Mouse (Mus musculus) layer of hippocampus, adult 8-10 months (tissue): ENCODE results near the gene Mtmr11. TPM values are rescaled to one million over a fixed set of nuclear protein-coding genes. Genes with fewer than 3 reads are reported as not detected.
A peak's percentile ranks its signal among the peaks of the same experiment; 100 is the strongest.
"Not testable (repeated sequence)": the region's sequence is repeated elsewhere in the genome, so short reads cannot be mapped to it uniquely, and the experiment has no call there.

Experiments
- DNase-seq, 2 experiments: peaks; one replicate each; pipeline ENCODE4 v3.0.0; 2022; ENCODE audit warnings: low spot score in 2 of 2
- total RNA-seq, 4 experiments: library from RNA; stranded (reverse); gene quantifications; 2 replicates each; pipeline ENCODE4 v1.2.4; 2022

The Mtmr11 gene
- total RNA-seq, 4 experiments from 2014 or later: 6.5 to 9.4 (median 7.8) TPM

GRCm38 (mm10) chr3:96171583-96172196, 9.9 kb downstream of the Mtmr11 start:
- DNase-seq: no peak

- peak; percentile 84 for DNase-seq
Measured at GRCm38 (mm10) chr3:96172197-96173178, 10.7 kb downstream of the Mtmr11 start, which contains the start of gene Sf3b4. Gene Sf3b4 (plus strand): TSS chr3:96172332.

DNA sequence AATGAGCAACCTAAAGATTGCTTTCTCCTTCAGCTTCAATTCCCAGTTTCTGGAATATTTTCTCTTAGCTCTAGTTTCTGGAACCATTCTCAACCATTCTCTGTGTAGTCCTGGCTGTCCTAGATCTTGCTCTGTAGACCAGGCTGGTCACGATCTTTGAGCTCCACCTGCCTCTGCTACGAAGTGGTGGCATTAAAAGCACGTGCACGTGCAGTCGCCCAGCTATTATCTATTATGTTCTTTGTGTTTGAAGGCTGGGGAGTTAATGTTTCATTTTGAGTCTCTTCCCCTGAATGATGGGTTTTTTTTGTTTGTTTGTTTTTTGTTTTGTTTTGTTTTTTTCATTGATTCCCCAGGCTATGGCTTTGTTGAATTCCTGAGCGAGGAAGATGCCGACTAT, 11.4 kb downstream of the Mtmr11 start:
- no peak for DNase-seq

DNA sequence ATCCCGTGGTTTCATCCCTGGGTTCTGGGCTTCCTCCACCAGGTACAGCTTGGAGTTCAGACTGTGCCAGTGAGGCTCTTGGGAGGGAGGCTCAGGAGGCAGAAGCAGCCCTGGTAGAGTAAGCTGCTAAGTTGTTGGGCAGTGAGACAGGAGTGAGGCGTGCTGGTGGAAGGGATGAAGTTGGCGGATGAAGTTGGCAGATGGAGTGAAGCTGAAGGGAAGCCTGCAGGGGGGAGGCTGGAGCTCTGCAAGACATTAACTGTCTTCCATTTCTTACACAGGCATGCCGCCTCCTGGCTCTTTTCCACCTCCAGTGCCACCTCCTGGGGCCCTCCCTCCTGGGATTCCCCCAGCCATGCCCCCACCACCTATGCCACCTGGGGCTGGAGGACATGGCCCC, 12.2 kb downstream of the Mtmr11 start:
- DNase-seq: not testable (repeated sequence)

- no peak for DNase-seq
Measured at GRCm38 (mm10) chr3:96175251-96175650, 13.4 kb downstream of the Mtmr11 start.

DNA sequence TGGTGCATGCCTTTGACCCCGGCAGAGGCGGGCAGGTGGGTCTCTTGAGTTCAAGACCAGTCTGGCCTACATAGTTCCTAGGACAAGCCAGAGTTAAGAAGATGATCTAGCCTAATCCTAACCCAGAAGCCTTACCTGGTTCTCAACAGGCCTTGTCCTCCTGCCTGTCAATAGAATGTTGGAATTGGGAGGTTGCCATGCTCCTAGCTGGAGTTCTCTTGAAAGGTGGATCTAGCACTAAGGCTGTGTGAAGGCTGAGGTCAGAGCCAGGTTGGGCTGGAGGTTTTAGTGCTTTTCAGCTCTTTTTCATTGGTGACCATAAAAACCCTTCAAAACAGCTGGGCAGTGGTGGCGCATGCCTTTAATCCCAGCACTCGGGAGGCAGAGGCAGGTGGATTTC, 16.6 kb downstream of the Mtmr11 start:
- DNase-seq: no peak

DNA sequence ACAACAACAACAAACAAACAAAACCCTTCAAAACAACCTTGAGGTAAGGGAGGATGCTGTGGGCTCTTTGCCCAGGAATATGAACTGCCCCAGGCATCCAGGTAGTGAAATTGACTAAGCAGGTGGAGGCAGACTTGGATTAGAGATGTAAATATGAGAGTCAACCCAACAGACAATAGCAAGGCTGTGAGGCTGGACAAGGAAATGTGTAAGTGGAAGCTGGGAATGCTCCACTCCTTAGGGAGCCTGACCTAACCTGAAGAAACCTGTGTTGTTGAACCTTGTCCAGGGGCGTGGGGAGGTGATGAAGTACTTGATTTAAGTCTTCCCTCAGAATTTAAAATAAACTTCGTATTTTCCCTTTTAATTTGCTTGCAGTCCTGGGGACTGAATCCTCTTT, 17.1 kb downstream of the Mtmr11 start:
- no peak for DNase-seq

- DNase-seq: no peak
Measured at GRCm38 (mm10) chr3:96179531-96179930, 17.7 kb downstream of the Mtmr11 start.

DNA sequence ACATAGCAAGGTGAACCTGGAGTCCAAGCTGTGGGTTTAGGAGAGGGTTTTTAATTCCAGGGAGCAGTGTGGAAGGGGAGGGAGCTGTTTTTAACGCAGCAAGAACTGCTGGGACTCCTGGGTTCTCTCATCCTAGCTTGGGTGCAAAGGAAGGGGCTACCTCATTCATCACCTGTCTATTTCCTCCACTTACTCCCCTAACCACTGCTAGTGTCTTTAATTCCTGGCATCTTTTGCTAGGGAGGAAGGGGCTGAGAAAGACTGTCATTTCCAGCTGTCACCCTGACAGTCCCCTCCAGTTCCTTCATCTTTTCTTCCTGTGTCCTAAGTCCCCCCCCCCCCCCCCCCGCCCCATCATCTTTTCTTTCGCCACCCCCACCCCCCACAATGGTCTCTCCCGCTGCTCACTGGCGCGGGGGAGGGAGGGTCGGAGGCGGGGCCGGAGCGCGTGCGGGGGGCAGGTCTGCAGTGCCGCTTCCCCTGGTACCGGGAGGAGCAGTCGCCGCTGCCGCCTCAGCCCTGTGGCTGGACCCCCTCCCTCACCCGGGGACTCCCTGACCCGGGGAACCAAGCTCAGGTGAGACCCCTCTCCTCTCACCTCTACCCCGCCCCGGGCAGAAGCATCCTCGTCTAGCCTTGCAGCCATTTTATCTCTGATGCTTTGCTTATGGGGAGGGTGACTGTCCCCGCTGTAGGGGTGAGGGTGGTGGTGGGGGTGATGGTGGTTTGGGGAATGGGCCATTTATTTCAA, 19.1 kb downstream of the Mtmr11 start, which contains the start of gene Sv2a:
Sv2a (plus strand) TSS at position 425 of the 751 bp plus-strand sequence.
- peak in 1 of 2 experiments; percentile 63 for DNase-seq

DNA sequence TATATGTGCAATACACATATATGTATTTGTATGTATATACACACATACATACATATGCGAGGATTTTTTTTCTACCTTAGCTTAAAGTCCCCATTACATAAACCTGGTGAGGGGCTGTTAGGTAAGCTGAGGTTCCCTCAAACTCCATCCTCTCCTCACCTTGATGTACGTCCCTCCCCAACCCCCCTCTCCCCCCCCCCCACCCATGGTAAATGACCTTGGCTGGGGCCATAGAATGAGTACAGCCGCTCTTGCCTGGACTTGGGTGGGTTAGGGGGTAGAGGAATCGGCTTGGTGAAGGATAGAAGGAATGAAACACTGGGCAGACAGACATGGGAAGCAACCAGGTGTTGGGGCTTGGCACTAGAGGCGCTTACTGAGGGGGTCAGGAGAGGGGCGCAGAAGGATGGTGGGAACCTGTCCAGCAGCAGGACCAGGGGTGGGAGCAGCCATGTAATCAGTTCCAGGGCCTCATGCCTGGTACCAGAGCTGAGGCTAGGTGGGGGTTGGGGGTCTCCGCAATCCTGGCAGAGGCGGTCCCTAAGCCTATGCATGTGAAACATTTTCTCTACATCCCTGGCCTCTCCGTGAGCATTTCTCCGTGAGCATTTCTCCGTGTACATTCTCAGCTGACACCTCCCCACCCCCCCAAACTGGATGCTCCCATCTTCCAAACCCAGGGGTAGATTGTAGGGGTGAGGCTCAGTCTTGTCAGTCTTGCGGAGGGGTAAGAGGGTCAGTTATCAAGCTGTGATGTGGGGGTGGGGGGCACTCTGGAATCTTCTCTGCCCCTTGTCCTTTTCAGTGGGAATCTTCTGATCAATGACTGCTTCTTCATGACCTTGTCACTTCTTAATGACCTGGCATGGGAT, 19.9 kb downstream of the Mtmr11 start:
- DNase-seq: no peak

- no peak for DNase-seq
Measured at GRCm38 (mm10) chr3:96182382-96182776, 20.6 kb downstream of the Mtmr11 start.

GRCm38 (mm10) chr3:96192977-96193376, 31.2 kb downstream of the Mtmr11 start:
- DNase-seq: no peak

DNA sequence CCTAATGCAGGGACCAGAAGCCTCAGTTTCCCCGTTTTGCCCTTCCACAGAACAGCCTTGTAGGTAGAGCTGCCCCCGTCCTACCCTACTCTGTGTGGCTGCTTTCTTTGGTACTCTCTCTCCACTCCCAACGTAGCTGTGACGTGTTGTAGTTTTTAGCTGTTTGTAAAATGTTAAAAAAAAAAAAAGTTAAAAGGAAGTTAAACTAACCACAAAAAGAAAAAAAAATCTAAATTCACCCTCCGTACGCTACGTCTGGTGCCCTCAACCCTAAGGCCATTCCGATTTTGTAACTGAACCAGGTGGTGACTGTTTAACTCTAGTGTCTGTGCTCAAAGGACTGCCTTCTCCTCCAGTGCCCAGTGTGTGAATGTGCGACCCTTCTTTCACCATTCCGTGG, 33.2 kb downstream of the Mtmr11 start:
- DNase-seq: no peak

DNA sequence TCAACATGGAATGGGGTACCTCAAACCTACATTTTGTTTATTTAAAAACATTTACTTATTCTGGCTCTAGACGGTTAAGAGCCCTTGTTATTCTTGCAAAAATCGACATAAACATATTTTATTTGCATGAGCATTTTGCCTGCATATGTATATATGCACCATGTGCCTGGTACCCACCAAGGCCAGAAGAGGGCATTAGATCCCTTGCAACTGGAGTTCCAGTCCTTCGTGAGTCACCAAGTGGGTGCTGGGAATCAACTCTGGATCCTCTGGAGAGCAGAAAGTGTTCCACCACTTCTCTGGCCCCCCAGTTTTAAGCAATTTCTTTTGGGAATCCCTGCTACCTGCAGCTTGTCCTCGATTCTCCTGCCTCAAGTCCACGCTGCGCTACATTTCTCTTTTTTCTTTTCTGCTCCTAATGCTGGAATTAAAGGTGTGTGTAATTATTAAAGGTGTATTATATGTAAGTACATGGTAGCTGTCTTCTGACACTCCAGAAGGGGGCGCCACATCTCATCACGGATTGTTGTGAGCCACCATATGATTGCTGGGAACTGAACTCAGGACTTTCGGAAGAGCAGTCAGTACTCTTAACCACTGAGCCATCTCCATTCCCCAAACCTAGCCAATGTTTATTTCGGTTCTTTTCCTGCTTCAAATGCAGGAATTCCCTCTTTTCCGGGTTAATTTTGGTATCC, 34.0 kb downstream of the Mtmr11 start:
- no peak for DNase-seq

DNA sequence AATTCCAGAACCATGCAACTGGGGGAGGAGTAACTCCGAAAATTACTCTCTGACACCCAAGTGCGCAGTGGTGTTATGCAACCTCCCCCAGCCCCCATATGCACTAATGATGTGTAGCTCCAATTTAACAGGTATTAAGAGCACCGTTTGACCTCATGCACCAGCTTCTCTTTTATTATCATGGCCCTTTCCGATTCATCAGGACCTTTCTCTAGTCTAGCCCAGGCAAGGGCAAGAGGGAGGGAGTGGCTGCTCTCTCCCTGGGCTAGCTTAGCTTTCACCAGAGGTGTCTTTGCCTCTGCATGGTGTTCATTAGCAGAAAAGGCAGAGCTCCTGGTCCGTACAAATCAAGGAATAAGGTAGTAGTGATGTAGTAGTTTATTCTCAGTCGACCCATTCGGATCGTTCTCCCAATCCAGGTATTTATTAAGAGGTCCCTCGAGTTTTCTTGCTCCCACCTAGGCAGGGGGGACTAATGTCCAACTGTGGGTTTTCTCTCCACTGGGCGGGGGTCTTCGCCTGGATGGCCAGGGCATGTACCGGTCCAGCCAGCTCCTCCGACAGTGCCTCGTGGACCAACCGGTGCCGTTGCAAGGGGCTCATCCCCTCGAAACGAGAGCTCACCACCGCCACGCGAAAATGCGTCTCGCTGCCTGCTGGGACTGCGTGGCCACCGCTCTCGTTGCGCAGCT, 34.8 kb downstream of the Mtmr11 start:
- DNase-seq: no peak

- DNase-seq: peak; percentile 91 to 95
Measured at GRCm38 (mm10) chr3:96197129-96197749, 35.4 kb downstream of the Mtmr11 start.

DNA sequence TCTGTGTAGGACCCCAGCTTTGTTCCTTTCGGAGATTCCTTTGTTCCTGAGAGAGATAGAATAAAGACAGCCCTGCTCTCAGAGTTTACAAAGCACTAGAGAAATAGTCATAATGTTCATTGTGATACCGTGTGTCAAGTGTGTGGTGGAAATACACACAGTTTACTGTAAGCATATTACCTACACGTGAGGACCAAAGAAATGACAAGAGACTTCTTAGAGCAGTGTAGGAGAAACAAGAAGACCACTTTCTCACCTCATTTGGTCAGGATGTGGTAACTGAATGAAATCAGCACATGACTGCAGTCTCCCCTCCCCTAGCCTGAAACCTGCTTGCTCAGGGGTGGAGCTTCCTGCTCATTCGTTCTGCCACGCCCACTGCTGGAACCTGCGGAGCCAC, 36.4 kb downstream of the Mtmr11 start:
- no peak for DNase-seq

DNA sequence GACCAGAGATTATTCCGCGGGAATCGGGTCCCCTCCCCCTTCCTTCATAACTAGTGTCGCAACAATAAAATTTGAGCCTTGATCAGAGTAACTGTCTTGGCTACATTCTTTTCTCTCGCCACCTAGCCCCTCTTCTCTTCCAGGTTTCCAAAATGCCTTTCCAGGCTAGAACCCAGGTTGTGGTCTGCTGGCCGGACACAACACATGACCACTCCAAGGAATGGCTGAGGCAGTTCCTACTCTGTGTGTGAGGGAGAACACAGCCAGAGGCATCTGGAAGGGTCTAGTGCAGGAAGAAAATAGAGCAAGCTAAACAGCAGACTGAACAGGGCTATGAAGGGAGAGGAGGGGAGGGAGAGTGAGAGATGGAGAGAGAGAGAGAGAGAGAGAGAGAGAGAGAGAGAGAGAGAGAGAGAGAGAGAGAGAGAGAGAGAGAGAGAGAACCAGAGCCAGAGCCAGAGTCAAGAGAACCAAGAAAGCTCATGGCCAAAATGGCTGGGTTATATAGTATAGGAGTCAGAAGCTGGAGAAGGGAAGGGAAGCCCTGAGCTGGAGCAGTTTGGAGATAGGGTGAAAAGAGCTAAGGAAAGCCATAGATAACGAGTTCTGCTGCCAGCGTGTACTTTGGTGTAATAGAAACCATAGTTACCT, 36.9 kb downstream of the Mtmr11 start:
- not testable (repeated sequence) for DNase-seq

GRCm38 (mm10) chr3:96199731-96200130, 37.9 kb downstream of the Mtmr11 start:
- no peak for DNase-seq
